Mouse (Mus musculus): ENCODE measurements at regions not wholly inside any gene's neighbourhood (a gene's known extent, or its start where the extent isn't known, plus 50 kb on each side); places are given as distances from the start of the nearest gene placed in this dataset.

DNA sequence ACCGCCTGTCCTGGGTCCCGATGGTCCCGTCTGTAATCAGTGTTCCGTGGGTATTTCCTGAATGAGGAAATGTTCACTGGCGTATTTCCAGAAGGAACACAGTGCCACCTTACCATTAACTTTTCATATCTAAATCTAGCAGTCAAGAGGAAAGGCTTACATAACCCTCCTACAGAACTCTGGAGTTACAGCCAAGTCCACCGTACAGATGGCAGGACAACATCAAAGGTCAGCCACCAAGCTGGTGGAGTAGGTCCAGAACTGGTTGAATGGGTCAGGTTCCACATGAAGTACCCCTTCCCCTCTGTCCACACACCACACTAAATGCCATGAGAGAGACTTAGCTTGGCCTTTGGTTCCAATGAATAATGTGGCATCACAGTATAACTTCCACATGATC is 139.7 kb downstream of the Barhl2 start:
- no peak for DNase-seq

DNA sequence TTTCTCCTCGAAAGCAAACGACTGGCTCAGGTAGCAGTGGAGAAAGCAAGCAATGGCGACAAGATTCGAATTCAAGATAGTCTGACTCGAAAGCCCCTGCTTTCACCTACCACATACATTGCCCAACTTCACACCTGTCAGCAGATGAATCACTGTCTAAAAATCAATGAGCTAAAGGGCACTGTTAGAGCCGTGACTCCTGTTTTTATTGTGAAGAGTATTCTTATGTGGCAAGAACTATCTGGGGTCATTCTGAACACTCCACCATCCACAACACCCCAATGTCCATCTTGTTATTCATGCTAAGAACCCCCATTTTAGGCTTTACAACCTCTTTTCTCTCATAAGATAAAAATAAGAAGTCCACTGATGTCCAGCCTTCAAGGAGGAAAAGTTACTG is 144.1 kb downstream of the Barhl2 start:
- no peak for DNase-seq

DNA sequence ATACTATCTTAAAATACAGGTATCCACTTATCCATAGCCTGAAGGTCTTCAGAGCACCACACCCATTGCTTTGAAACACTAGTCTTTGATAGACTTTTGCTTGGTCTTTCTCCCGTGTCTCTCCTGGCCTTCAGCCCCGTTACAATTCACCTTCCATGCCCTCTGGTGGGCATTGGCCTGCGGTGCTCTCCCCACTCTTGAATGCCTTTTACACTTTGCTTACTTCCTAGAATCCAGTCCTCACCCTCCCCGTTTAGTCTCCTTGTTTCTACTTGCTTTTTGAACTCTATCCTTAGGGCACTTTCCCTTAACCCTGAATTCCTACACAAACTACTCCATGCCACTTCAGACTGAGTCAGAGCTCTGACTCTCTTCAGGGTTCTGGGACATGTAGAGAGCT is 156.6 kb downstream of the Barhl2 start:
- DNase-seq: no peak

DNA sequence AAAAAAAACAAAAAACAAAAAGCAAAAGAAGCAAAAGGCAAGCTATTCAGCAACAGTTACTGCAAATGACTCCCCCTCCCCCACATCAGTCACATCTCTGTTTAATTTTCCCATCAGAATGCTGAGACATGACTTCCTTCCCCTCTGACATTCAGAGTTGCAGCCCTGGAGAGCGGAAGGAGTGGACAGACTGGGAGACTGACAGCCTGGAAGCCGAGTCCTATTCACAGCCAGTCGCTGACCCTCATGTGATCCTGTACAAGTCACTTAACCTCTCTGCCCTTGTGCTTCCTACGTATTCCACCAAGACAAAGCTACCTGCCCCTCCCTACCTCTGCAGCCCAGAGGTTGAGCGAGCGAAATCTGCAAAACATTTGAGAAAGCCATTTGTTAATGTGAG is 161.2 kb downstream of the Barhl2 start:
- DNase-seq: peak; percentile 18

DNA sequence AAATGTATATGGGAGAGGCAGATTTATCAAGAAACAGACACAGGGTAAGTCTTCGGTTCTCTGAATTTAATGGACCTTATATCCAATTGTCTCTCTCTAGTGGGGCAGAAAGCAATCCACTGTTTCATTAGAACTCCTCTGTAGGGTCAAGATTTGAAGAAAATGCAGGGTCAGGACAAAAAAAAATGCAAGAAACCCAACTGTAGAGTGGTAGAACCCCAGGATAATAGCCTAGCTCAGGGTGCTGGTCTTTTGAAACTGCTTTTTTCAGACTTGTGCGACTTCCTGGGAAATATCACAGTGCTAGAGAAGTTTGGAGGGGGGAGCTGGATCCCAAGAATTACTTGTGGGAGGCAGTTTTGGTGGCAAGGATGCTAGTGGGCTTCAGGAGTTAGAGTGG is 162.0 kb downstream of the Barhl2 start:
- DNase-seq: no peak

DNA sequence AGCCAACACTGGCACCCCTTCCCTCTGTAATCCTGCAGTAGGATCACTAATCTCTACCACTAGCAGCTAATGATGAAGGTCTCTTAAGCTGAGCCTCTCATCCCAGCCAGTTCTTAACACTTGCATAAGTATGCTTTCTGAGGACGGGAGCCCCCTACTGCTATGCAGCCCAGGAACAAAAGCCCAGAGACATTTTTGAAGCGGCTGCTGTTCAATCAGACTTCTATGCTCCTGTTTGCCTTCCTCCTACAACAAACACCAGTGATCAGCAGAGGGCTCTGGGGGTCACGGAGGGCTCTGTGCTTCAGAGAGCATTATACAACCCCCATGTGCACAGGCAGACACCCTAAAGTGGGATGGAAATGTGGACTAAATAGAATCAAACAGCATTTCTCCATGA is 162.4 kb downstream of the Barhl2 start:
- no peak for DNase-seq

DNA sequence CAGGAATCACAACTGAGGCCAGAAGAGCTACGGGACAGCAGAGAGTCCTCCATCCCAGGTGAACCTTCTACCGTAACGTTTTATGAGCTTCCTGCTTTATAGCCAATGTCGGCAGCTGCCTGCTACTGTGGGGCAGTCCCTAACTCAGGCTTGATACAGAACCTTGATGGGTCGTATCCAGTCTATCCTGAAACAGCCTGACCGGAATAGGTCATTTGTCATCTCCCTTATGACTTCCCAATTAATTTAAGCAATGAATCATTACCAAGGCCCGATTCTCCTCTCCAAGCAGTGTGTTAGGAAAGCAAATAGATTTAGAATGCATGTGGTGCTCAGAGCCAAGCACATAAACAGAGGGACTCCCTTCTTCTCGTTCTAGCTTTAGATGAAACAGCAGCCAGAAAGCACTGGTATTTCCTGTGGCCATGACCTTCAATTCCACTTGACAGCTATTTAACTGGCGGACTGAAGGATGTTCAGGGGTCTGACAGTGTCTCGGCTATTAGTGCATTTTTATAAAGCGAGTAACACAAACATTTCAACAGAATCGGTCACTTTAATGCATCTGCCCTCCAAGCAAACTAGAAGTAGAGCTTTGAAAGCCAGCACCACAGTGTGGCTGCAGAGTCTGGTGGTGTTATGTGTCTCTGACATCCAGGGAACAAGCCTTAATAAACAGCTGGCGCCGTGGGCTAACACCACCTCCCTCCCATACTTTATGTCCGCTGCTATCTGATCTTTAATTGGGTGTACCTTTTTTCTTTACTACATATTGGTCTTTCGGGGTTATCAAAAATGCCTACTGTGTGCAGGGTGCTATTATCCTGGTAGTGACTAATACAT is 165.4 kb downstream of the Barhl2 start:
- DNase-seq: no peak

DNA sequence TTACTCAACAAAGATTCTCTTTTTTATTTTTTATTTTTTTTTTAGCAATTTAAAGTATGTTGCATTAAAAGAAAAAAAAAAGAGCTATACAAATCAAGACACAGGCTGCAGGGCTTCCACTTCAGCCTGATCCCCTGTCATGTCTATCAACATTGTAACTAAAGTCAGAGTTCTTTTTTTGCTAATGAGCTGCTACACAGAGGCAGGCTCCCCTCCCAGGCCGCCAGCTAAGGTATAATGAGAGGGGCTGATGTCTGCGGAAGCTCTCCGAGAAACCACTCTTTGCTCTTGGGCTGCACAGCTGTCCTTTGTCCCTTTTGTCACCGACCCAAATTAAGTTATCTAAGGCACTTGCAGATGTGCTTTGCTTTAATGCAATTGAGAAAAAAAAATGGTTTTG is 172.8 kb downstream of the Barhl2 start:
- DNase-seq: no peak

DNA sequence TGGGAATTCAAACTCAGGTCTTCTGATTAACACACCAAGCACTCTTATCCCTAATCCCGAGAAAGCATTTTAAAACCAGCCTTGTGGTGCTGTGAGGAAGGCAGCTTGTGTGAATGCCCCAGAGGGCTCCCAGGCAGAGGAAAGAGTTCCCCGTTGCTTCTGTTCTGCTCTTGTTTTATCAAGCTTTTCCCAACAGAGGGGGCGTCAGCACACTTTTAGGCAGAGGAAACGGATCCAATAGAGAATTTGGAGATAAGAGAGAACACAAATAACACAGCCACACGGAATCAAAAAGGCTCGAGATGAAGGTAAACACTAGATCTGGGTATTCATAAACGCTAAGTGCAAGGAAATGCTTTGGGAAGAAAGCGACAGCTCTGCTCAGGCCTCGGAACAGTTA is 173.2 kb downstream of the Barhl2 start:
- DNase-seq: no peak

DNA sequence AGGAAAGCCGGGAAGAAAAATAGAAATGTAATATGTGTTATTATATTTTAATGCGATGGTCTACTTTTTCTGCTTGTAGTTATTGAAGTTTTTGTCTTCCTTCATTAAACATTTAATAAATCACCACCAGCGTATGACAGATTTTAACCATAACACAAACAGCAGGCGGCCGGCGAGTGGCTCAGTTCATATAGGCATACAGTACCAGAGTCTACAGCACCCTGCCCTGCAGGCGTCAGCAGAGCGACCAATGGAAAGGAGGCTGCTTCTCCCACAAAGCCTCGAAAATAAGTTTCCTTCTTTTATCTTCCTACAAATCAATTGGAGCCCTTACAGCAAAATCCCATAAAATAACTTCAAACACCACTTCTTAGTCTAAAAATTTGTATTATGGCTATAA is 175.3 kb downstream of the Barhl2 start:
- no peak for DNase-seq

DNA sequence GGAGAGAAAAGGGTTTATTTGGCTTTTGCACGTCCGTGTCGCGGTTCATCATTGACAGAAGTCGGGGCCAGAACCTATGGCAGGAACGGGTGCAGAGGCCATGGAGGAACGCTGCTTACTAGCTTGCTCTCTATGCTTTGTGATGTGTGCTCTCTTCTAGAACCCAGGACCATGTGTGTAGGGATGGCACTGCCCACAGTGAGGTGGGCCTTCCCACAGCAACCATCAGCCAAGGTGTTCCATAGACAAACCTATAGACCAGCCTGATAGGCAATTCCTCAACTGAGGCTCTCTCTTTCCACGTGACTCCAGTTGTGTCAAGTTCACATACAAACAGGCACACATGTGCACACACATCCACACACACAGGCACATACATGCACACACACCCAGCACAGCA is 180.2 kb downstream of the Barhl2 start:
- no peak for DNase-seq

DNA sequence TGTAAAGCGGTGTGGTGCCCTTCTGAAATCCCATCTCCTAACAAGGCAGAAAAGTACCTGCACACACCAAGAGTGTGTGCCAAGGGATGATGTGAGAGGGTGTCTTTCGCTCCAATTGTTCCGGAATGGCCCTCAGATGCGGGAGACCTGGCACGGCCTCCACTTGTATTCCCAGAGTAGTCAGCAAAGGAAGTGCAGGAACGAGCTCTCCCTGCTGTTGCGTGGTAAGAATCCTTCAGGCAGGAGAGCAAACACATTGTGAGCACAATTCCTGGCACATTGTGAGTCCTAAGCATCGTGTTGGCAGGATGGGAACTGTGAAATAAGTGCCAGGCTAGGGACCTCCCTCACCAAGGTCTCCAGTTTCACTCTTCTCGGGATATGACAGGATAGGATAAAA is 180.7 kb downstream of the Barhl2 start:
- DNase-seq: no peak

DNA sequence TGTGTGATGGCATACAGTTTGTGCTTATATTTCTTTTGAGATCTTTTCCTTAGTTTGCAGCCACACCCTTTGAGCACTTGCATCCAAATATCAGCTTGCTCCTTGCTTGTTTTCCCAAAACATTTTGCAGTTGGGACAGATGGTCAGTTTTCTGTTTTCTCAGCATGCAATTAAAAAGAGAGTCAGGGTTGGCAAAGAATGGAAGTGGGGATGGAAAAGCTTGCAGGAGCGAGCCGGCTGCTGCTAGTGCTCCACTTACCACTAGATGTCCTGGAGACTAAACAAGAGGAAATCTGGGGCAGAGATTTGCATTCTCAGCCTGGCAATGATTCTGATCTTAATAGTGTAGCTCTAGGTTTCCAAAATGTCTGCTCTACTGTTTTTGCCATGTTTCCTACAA is 181.8 kb downstream of the Barhl2 start:
- no peak for DNase-seq

DNA sequence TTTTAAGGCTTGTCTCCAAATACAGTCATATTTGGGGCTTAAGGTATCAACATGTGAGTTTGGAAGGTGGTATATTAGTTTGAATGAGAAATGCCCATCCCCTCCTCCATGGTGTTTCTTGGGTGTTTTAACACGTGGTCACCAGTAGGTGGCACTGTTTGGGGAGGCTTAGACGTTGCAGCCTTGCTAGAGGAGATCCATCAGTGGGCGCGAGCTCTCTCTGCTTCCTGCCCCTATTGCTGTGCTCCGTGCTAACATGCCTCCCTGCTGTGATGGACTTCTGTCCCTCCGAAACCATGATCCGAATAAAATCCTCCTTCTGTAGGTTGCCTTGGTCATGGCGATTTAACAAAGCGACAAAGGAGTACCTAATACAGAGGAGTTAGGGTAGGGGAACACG is 183.3 kb downstream of the Barhl2 start:
- peak; percentile 8 for DNase-seq

DNA sequence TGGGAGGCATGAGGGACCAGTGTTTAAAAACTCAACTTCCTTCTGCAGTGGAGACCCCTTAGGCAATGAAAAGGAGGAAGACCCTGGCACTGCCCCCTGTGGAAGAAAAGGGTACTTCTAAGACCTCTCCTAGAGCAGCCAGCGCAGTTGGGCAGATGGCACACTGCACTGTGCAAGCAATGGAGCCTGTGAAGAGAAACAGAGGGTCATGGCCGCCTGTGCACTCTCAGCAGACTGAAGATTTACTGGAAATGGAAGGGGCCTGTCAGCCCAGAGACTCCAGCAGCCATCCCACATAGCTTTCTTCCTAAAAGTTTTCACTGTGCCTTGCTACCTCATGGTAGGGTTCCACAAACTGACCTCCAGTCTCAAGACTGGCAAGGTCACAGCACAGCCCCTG is 193.4 kb downstream of the Barhl2 start:
- DNase-seq: no peak

DNA sequence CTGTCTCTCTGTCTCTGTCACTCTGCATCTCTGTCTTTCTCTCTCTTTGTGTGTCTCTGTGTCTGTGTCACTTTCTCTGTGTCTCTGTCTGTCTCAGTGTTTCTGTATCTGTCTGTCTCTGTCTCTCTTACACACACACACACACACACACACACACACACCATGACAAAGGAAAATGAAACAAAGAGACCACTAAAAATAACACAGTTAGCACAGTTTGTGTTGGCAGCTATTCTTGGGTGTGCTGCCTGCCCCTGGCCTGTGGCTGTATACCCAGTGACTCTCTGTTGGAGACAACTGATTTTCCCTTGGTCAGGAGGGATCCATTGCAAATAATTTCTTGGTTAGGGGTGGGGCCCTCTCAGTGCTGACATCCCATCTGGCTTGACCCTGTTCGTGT is 200.8 kb downstream of the Barhl2 start:
- no peak for DNase-seq

DNA sequence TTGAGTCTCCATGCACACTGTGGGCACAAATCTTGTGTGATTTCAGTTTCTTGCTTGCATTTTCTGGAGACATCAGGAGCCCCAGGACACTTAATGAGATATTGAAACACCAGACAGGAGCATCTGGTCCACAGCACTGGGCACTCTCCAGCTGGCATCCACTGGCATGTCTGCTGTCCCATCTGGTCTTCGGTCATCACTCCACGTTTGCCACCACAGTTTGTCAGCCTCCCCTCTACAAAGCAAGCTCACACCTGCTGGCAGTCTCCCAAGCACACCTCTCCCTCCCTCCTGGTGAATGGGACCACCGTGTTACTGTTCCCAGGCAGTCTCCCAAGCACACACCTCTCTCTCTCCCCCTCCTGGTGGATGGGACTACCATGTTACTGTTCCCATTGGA is 228.8 kb downstream of the Barhl2 start:
- no peak for DNase-seq

DNA sequence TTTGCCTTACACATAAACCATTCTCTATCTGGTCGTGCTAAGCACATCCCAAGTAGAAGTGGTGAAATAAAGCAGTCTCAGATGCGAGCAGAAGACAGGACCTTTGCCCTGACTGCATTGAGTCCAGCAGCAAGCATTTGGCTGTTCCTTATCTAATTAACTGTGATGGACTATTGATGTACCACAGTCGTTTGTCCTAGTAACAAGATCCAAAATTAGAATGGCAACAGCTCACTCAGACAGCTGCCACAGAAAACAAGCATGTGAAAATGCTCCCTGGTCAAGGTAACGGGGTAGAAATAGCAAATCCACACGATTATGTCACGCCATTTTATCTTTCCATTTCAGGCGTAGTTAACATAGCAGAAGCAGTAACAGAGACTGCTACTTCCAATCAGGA is 233.8 kb downstream of the Barhl2 start:
- no peak for DNase-seq

DNA sequence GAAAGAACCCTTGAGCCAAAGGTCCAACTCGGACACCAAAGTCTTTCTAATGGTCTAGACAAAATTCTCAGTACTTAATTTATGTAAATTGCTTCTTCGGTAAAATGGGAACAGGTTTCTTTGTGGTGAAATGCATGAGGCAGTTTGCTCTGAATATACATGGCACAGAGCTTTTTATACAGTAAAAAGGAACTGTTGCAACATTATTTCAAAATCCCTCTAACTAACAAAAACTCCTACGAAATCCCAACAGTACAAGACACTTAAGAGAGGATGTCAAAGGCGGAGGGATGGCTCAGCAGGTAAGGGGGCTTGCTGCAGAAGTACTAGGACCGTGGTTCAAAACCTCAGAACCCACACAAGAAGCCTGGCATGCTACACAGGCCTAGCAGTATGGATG is 248.4 kb downstream of the Barhl2 start:
- no peak for DNase-seq

DNA sequence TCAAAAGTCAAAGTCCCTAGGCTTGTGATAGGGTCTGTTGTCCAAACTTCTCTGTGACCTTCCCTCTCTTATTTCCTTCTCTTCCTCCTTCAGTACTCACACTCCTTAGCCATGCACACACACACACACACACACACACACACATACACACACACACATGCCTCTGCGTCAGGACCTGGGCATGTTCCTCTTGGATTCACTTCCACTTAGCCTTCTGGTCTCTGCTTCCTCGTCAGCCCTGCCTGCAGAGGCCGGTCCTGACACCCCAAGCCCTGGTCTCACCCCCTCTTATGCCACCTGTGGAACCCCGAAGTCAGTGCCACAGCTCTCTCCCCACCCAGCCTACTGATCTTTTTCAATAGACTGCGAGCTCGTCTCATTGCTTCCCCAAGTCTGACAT is 250.3 kb downstream of the Barhl2 start:
- no peak for DNase-seq

DNA sequence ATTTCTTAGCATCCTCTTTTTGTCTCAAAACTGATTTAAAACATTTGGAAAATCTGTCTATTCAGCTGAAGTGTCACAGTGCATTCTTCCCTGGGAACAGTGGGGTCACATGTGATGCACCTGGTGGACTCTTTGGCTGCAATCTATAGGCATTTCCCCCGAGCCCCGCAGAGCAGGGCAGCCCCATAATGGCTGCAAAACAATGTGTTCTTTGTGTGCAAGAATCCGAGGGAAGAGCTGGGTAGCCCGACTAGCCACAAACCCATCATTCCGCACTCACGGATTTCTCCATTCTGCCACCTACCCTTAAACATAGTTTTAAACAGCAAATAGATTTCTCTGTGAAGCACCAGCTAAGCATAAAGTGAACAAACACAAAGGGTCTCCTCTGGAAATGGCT is 252.2 kb downstream of the Barhl2 start:
- DNase-seq: no peak

DNA sequence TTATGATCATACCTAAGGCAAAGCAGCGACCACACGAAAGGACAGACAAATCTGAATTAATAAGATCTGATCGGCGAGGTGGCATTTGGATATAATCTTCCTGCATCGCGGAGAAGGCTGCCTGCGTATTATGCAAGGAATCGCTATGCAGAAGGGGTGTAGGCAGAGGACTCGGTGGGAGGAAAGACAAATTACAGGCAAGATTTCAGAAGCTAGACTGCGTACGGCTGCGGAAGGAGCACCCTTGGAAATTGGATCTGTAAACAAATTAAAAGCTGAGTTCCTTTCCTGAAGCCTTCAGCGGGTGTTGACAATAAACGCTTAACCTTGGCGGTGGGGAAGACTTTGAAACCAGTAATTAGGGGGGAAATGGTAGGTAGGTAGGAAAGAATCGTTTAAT is 257.3 kb downstream of the Barhl2 start:
- no peak for DNase-seq

DNA sequence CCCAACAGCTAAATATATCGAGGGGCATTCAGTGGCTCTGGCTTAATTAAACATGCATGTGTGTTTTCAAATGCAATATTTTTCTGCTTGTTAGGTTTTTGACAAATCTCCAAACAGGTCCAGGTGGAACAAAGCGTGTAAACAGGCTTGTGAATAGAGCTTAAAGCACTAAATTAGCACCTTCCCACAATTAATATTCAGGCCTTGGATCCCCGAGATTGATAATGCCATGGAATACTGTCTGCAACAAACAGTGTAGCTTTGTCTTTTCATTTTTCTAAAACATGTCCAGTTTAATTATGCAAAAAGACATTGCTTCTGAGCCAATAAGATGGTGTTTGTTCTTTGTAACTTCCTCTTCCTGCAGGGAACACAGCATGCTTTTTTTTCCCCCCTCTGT is 258.9 kb downstream of the Barhl2 start:
- no peak for DNase-seq

DNA sequence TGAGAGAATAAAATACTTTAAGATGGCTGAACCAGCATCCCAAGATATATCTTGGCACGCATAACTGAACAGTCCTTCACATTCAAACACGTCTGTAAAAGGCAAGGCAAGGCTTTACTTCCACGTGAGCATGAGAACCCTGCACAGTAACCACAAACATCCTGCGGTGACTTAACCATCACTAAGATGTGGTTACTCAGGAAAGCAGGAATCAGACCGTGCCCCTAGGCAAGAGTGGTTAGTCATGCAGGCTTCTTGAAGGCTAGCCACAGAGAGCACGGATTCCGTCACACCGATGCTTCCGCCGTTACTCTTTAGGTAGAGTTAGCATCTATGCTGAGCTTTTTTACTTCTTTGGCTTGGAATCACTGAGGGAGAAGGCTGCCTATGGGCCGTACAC is 266.8 kb downstream of the Barhl2 start:
- DNase-seq: no peak

DNA sequence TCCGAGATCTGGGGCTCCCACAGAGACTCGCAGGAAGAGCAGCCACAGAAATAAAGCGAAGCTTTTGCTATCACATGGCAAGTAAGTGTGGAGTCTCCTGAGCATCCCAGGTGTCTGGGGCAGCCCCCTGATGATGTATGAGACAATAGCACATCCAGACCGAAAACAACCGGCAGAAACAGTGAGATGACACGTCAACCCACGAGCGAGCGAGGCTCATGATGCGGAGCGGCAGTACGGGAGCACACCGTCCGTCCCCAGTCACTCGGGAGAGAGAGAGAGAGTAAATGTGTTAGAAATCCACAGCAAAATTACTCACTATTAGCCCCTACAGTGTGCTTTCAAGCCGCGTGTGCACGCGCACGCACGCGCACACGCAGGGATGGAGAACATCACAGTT is 276.2 kb downstream of the Barhl2 start:
- no peak for DNase-seq

DNA sequence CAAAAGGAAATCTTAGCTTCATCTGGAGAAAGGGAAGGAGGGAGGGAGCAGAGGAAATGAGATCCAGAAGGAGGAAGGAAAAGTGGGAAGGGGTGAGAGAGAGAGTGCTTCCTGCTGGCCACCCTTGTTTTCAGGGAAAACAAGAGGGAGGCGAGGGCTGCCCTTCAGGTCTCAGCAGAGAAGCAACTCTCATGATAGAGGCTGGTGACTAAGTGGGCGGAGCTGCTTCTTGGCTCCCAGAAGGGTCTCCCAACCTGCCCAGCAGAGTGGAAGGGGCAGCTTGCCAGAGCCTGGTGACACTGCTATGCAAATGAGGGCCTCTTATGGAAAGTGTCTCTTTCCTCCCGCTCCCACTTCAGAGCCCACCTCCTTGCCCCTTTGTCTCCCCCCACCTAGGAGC is 285.8 kb downstream of the Barhl2 start:
- no peak for DNase-seq

Measured in lung, postnatal 14 days (tissue).